Comparison of ENCODE assay signal across 8 mouse cellular contexts in the genomic region with DNA sequence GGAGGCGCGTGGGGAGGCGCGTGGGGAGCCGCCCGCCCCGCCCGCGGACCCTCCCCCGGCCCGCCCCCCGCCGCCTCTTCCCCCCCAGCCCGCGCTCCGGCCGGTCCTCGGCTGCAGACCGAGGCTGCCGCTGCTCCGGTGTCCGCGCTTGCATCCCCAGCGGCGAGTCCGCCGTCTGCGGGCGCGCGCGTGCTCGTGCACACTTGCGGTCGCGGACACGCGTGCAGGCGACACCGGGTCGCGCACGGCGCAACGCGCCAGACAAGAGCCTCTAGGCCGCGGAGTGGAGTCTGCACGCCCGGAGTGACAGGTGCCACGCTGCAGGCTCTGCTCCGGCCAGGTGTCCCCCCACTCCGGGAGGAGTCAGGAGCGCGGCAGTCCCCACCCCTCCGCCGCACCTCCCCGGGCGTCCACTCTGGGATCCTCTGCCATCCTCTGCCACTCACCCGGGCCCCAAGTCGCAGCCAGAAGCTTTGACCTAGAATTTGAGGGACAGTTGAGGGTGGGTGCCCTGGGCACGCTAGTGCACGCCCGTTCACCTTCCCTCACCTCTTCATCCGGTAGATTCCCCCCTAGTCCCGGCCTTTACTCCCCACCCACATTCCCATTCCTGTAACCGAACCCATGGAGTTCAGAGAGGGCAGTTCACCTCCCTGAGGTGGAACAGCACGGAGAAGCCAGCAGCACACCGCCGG. TPM values are rescaled to one million over a fixed set of nuclear protein-coding genes. Genes with fewer than 3 reads are reported as not detected.
A peak's percentile ranks its signal among the peaks of the same experiment; 100 is the strongest.
DNase-seq lines count a peak whose midpoint lies in the region; ATAC-seq and TF ChIP-seq lines count a peak whose summit lies in the region.

No protein-coding gene starts in this region.

- H3K4me3 ChIP-seq in gastrocnemius, adult 2 months = peak overlapping the region; percentile 95
- H3K4me3 ChIP-seq in intestine, embryonic 14.5 days (ENCODE audit: low read depth, low read length) = peak overlapping the region; percentile 69
- H3K4me3 ChIP-seq in limb, embryonic 12.5 days (replicated peaks) = peak overlapping the region; percentile 76

- DNase-seq in gastrocnemius, adult 2 months = no peak
- DNase-seq in gastrocnemius, adult 18-20 months (ENCODE audit: low spot score) = no peak
- DNase-seq in frontal cortex, postnatal 25 days (ENCODE audit: low spot score in 2 of 2) = peak; percentile 51 to 62
- DNase-seq in intestine, embryonic 14.5 days (ENCODE audit: low spot score) = peak; percentile 72
- peak; percentile 50 to 55 for DNase-seq in natural killer cell, adult 2 months (ENCODE audit: low spot score in 2 of 2)
- DNase-seq in thymus, adult 18-20 months = peak; percentile 34 to 53

- peak overlapping the region; percentile 97 for H3K27ac ChIP-seq in gastrocnemius, adult 2 months
- peak overlapping the region; percentile 82 for H3K27ac ChIP-seq in intestine, embryonic 14.5 days (ENCODE audit: low read depth)
- H3K27ac ChIP-seq in limb, embryonic 12.5 days = peak overlapping the region; percentile 91

- 2% methylated on average over 52 of the region's 70 CpGs for WGBS in intestine, embryonic 14.5 days
- WGBS in limb, embryonic 12.5 days = 1% methylated on average over 58 of the region's 70 CpGs

- no peaks in the 10 kb centered on the region for H3K9me3 ChIP-seq in intestine, embryonic 14.5 days (ENCODE audit: control insufficient read depth, low read length)
- peaks cover 6% of the 10 kb centered on the region; the same call in 1 of the 2 replicates for H3K9me3 ChIP-seq in limb, embryonic 12.5 days

- H3K4me1 ChIP-seq in intestine, embryonic 14.5 days (replicated peaks; ENCODE audit: control insufficient read depth, insufficient read depth, low read length) = peaks cover 3% of the 10 kb centered on the region; the same call in 1 of the 2 replicates
- H3K4me1 ChIP-seq in limb, embryonic 12.5 days (replicated peaks) = peaks cover 39% of the 10 kb centered on the region

- TF ChIP-seq CTCF in gastrocnemius, adult 2 months (IDR thresholded peaks at IDR 0.05) = no peak

- H3K27me3 ChIP-seq in intestine, embryonic 14.5 days (replicated peaks; ENCODE audit: control insufficient read depth, insufficient read depth, low read length) = 0 out of 2 replicates have a peak, but pooled peaks cover 3% of the 10 kb centered on the region
- peaks cover 68% of the 10 kb centered on the region for H3K27me3 ChIP-seq in limb, embryonic 12.5 days

- H3K9ac ChIP-seq in intestine, embryonic 14.5 days (ENCODE audit: low read length) = peak overlapping the region; percentile 79
- peak overlapping the region; percentile 81 for H3K9ac ChIP-seq in limb, embryonic 12.5 days (replicated peaks)

- ATAC-seq in cerebellum, adult (ENCODE audit: insufficient number of reproducible peaks, low FRiP score, low TSS enrichment) = peak; percentile 8; the same call in 1 of the 2 replicates
- no peak; the same call in 1 of the 2 replicates for ATAC-seq in intestine, embryonic 14.5 days (replicated peaks; ENCODE audit: low FRiP score, low TSS enrichment, low read depth)
- ATAC-seq in limb, embryonic 12.5 days (ENCODE audit: insufficient number of reproducible peaks, insufficient read depth, low FRiP score, low TSS enrichment, low read depth) = no peak

- intact Hi-C loops in gastrocnemius, adult 2 months (cut with DNase I) = no loop called here

- peak overlapping the region; percentile 88 for H3K4me2 ChIP-seq in intestine, embryonic 14.5 days (ENCODE audit: low read length)
- H3K4me2 ChIP-seq in limb, embryonic 12.5 days = peak overlapping the region; percentile 93

- H3K36me3 ChIP-seq in intestine, embryonic 14.5 days (ENCODE audit: control insufficient read depth, insufficient read depth, low read length) = no peaks in the 10 kb centered on the region
- H3K36me3 ChIP-seq in limb, embryonic 12.5 days = no peaks in the 10 kb centered on the region

RNA-seq across cellular contexts. Expression of gene Nfic, which starts 24.5 kb away (rescaled TPM):
- 100 to 1,000 TPM; 207 to 215 TPM for total RNA-seq in gastrocnemius, adult 2 months (2021)
- 100 to 1,000 TPM; 232 to 244 TPM for total RNA-seq in gastrocnemius, adult 18-20 months (2021)
- polyA plus RNA-seq in intestine, embryonic 14.5 days (2014; fragmentation: Nextera tagmentation; extraction: Ambion mirVana) = 52.4 and 57.2 TPM in 2 replicates
- 30.8 and 31.1 TPM in 2 replicates for polyA plus RNA-seq in limb, embryonic 12.5 days (2016; fragmentation: Nextera tagmentation; extraction: Ambion mirVana)

RNA-seq across cellular contexts. Expression of gene Smim24, which starts 38.1 kb away (rescaled TPM):
- total RNA-seq in gastrocnemius, adult 2 months (2021) = not detected
- not detected for total RNA-seq in gastrocnemius, adult 18-20 months (2021)
- 99.8 and 125 TPM in 2 replicates for polyA plus RNA-seq in intestine, embryonic 14.5 days (2014; fragmentation: Nextera tagmentation; extraction: Ambion mirVana)
- polyA plus RNA-seq in limb, embryonic 12.5 days (2016; fragmentation: Nextera tagmentation; extraction: Ambion mirVana) = 2.9 and 3.0 TPM in 2 replicates

RNA-seq across cellular contexts. Expression of gene Gm48552, which starts 42.2 kb away (rescaled TPM):
- 1 to 10 TPM in 1 of 2 experiments, under 1 TPM in 1; 0.84 to 1.0 TPM for total RNA-seq in gastrocnemius, adult 2 months (2021)
- total RNA-seq in gastrocnemius, adult 18-20 months (2021) = under 1 TPM in 1 of 2 experiments, not detected in 1; 0.34 TPM
- 0.37 and 0.44 TPM in 2 replicates for polyA plus RNA-seq in intestine, embryonic 14.5 days (2014; fragmentation: Nextera tagmentation; extraction: Ambion mirVana)
- 1.1 and 3.1 TPM in 2 replicates for polyA plus RNA-seq in limb, embryonic 12.5 days (2016; fragmentation: Nextera tagmentation; extraction: Ambion mirVana)

RNA-seq across cellular contexts. Expression of gene Gm48551, which starts 46.7 kb away (rescaled TPM):
- total RNA-seq in gastrocnemius, adult 2 months (2021) = 1 to 10 TPM in 1 of 2 experiments, under 1 TPM in 1; 0.87 to 2.8 TPM
- under 1 TPM; 0.57 to 0.97 TPM for total RNA-seq in gastrocnemius, adult 18-20 months (2021)
- polyA plus RNA-seq in intestine, embryonic 14.5 days (2014; fragmentation: Nextera tagmentation; extraction: Ambion mirVana) = 2.4 and 4.2 TPM in 2 replicates
- polyA plus RNA-seq in limb, embryonic 12.5 days (2016; fragmentation: Nextera tagmentation; extraction: Ambion mirVana) = 3.3 and 3.8 TPM in 2 replicates

RNA-seq across cellular contexts. Expression of gene Dohh, which starts 46.8 kb away (rescaled TPM):
- 10 to 100 TPM; 38.1 to 39.8 TPM for total RNA-seq in gastrocnemius, adult 2 months (2021)
- total RNA-seq in gastrocnemius, adult 18-20 months (2021) = 10 to 100 TPM; 41.1 to 44.1 TPM
- 70.7 and 70.8 TPM in 2 replicates for polyA plus RNA-seq in intestine, embryonic 14.5 days (2014; fragmentation: Nextera tagmentation; extraction: Ambion mirVana)
- 71.9 and 74.6 TPM in 2 replicates for polyA plus RNA-seq in limb, embryonic 12.5 days (2016; fragmentation: Nextera tagmentation; extraction: Ambion mirVana)

Comparison
In these comparisons a context has a peak if more than half of its experiments do, and no peak if none do; other contexts are left out.
1. DNase-seq: peak in frontal cortex, postnatal 25 days (2 of 2), intestine, embryonic 14.5 days (single experiment), natural killer cell, adult 2 months (2 of 2) and thymus, adult 18-20 months (2 of 2); none in gastrocnemius, adult 2 months (single experiment) and gastrocnemius, adult 18-20 months (single experiment).
2. Peak in every context shown above with its lines, with median percentiles within 50 percentile points of each other: H3K27ac ChIP-seq and H3K4me3 ChIP-seq.